Mouse (Mus musculus) liver, embryonic 11.5 days (tissue): ENCODE data around the gene Apip. TPM values are rescaled to one million over a fixed set of nuclear protein-coding genes. Genes with fewer than 3 reads are reported as not detected.

Experiments used
- ATAC-seq: fragments of 200-750 bp; cut with Nextera tagmentation; replicated peaks from 2 replicates; pipeline ENCODE4 v1.8.0; 2017; ENCODE audit warnings: moderate number of reproducible peaks, mild to moderate bottlenecking, moderate TSS enrichment, moderate library complexity; ENCODE audit not compliant: low FRiP score
- DNase-seq: peaks from one replicate; pipeline ENCODE4 v3.0.0-alpha.2; 2017; ENCODE audit warnings: low spot score
- H3K27ac ChIP-seq: fragments of 300-500 bp; sonication (generic); 2 replicates; pipeline ENCODE4 v1.5.1; 2014; ENCODE audit warnings: mild to moderate bottlenecking, low read depth, low read length, control low read depth
- H3K27me3 ChIP-seq: fragments of 300-500 bp; sonication (generic); replicated peaks from 2 replicates; pipeline ENCODE4 v1.6.1; 2014; ENCODE audit warnings: low read length, mixed read lengths; ENCODE audit not compliant: control insufficient read depth, insufficient read depth
- H3K36me3 ChIP-seq: fragments of 300-500 bp; sonication (generic); 2 replicates; pipeline ENCODE4 v1.6.1; 2014; ENCODE audit warnings: mild to moderate bottlenecking, low read length, moderate library complexity, mixed read lengths; ENCODE audit not compliant: control insufficient read depth, insufficient read depth
- H3K4me1 ChIP-seq: fragments of 300-500 bp; sonication (generic); replicated peaks from 2 replicates; pipeline ENCODE4 v1.6.1; 2014; ENCODE audit warnings: low read length, mixed read lengths; ENCODE audit not compliant: control insufficient read depth, insufficient read depth
- H3K4me2 ChIP-seq: fragments of 300-500 bp; sonication (generic); 2 replicates; pipeline ENCODE4 v1.6.1; 2014; ENCODE audit warnings: mild to moderate bottlenecking, control low read depth, moderate library complexity
- H3K4me3 ChIP-seq: fragments of 300-500 bp; sonication (generic); 2 replicates; pipeline ENCODE4 v1.5.1; 2014; ENCODE audit warnings: low read depth, low read length, control low read depth
- H3K9ac ChIP-seq: fragments of 300-500 bp; sonication (generic); 2 replicates; pipeline ENCODE4 v1.6.1; 2014; ENCODE audit warnings: low read depth, low read length, control low read depth
- H3K9me3 ChIP-seq: fragments of 300-500 bp; sonication (generic); 2 replicates; pipeline ENCODE4 v1.6.1; 2016; ENCODE audit warnings: low read length, inconsistent platforms, mixed read lengths; ENCODE audit not compliant: control insufficient read depth
- WGBS: fragments of 180-500 bp; shearing (Covaris S2); extraction: QIAGEN DNeasy Blood & Tissue Kit; methylation state at CpG from one replicate; pipeline ENCODE4 v1.1.7; 2014; 5-methylcytosine and 5-hydroxymethylcytosine counted together
- polyA plus RNA-seq: library from polyadenylated mRNA; unstranded; fragments of >200 nt; fragmentation: Nextera tagmentation; extraction: Ambion mirVana; gene quantifications from 2 replicates; pipeline ENCODE4 v1.2.1, GENCODE M21; 2014

The Apip gene
- polyA plus RNA-seq, 1 experiment from 2014 or later: 63.4 TPM

GRCm38 (mm10) chr2:103118324-103119196 lies 45.1 kb downstream of the Apip start:
- Histone ChIP-seq H3K9me3 (no peaks in the 10 kb centered on the region), H3K27me3 (no peaks in the 10 kb centered on the region), H3K27ac (no peak overlapping the region), H3K4me1 (no peaks in the 10 kb centered on the region), H3K4me3 (no peak overlapping the region), H3K4me2 (no peak overlapping the region), H3K36me3 (no peaks in the 10 kb centered on the region), H3K9ac (no peak overlapping the region)
- DNase-seq: no peak
- 76% methylated on average over 6 of the region's 6 CpGs for WGBS
- no peak for ATAC-seq

- H3K4me2 ChIP-seq: no peak overlapping the region
- no peak for DNase-seq
Measured at GRCm38 (mm10) chr2:103119197-103119854, 45.9 kb downstream of the Apip start.

DNA sequence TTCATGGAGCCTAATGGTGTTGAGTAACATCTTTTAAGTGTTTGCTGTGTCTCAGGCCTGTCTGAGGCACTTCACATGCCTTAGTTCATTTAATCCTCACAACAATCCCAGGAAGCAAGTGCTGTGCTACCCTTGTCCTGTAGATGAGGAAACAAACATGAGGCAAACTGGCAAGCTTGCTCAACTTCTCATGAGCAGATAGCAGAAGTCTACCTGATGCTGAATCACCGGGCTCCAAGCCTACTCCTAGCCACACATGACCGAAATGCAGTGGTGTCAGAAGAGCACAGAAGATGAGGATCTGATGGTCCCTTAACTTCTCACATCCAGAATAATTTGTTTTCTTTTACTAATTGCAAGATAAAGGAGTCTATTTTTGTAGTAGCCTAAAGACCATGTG lies 56.2 kb downstream of the Apip start:
- Histone ChIP-seq H3K36me3 (no peaks in the 10 kb centered on the region), H3K27ac (no peak overlapping the region), H3K27me3 (no peaks in the 10 kb centered on the region), H3K4me3 (no peak overlapping the region), H3K4me2 (no peak overlapping the region), H3K9me3 (no peaks in the 10 kb centered on the region), H3K9ac (no peak overlapping the region), H3K4me1 (no peaks in the 10 kb centered on the region)
- 71% methylated on average over 2 of the region's 2 CpGs for WGBS
- ATAC-seq (no peak), DNase-seq (no peak)

More at GRCm38 (mm10) chr2:103119197-103119854, 45.9 kb downstream of the Apip start:
- Histone ChIP-seq H3K4me1 (no peaks in the 10 kb centered on the region), H3K9me3 (no peaks in the 10 kb centered on the region), H3K27me3 (no peaks in the 10 kb centered on the region), H3K9ac (no peak overlapping the region), H3K27ac (no peak overlapping the region), H3K4me3 (no peak overlapping the region), H3K36me3 (no peaks in the 10 kb centered on the region)
- WGBS: 73% methylated on average over 7 of the region's 7 CpGs
- no peak for ATAC-seq

DNA sequence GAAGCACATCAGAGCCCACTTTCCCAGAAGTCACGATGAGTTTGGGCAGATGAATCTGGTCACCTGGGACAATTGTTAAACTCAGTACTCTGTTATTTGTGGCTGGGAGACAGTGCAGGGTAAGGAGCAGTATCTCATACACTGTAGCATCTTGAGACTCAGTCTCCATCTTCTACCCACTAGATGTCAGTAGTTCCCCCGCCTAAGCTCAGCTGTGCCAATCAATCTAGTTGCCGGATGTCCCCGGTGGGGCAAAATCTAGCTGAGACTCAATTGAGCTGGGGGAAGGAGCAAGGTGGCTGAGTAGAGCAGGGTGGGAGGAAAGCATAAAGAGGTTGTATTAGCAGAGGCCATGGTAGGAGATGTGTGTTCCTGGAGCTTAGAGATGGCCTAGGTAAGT lies 57.7 kb downstream of the Apip start:
- DNase-seq: no peak

GRCm38 (mm10) chr2:103138529-103139265 lies 65.2 kb downstream of the Apip start:
- Histone ChIP-seq H3K4me3 (no peak overlapping the region), H3K27me3 (no peaks in the 10 kb centered on the region), H3K9me3 (no peaks in the 10 kb centered on the region), H3K4me2 (no peak overlapping the region), H3K4me1 (no peaks in the 10 kb centered on the region), H3K27ac (no peak overlapping the region), H3K36me3 (no peaks in the 10 kb centered on the region), H3K9ac (no peak overlapping the region)
- ATAC-seq (no peak), DNase-seq (no peak)
- WGBS: 52% methylated on average over 8 of the region's 8 CpGs

More for the DNA sequence above, 57.7 kb downstream of the Apip start:
- ATAC-seq: no peak
- no peak overlapping the region for H3K4me3 ChIP-seq
- no peak overlapping the region for H3K27ac ChIP-seq
- no peaks in the 10 kb centered on the region for H3K4me1 ChIP-seq
- 16% methylated on average over 4 of the region's 4 CpGs for WGBS
- no peaks in the 10 kb centered on the region for H3K27me3 ChIP-seq
- H3K9me3 ChIP-seq: no peaks in the 10 kb centered on the region
- no peaks in the 10 kb centered on the region for H3K36me3 ChIP-seq
- no peak overlapping the region for H3K9ac ChIP-seq
- no peak overlapping the region for H3K4me2 ChIP-seq

Other genes with a start within 250 kb of the Apip start
- gene Cd44, start 172.0 kb upstream of the Apip start, polyA plus RNA-seq: 25.9 and 28.1 TPM in 2 replicates
- 36.8 and 41.9 TPM in 2 replicates for gene Pdhx, start 162 bp upstream of the Apip start, polyA plus RNA-seq
- 0.11 and 0.26 TPM in 2 replicates for gene Ehf, start 229.6 kb downstream of the Apip start, polyA plus RNA-seq